Mouse (Mus musculus): ENCODE data around the gene Galnt10. TPM values are rescaled to one million over a fixed set of nuclear protein-coding genes. Genes with fewer than 3 reads are reported as not detected.

Galnt10 gene
- total RNA-seq, 2 experiments from 2014 or later, result 9.4 to 9.9 TPM

Other genes with a start within 250 kb of the Galnt10 start
- 10 to 100 TPM; 34.0 to 35.6 TPM for gene Fam114a2, start 126.8 kb upstream of the Galnt10 start, total RNA-seq (2021)
- gene Mfap3, start 126.8 kb upstream of the Galnt10 start, total RNA-seq (2021), result 10 to 100 TPM; 28.5 to 33.7 TPM
- gene Sap30l, start 156.2 kb downstream of the Galnt10 start, total RNA-seq (2021), result 10 to 100 TPM; 52.0 to 56.2 TPM
- not detected for gene Hand1, start 187.4 kb downstream of the Galnt10 start, total RNA-seq (2021)

Measured in layer of hippocampus, postnatal 14 days (tissue).